Mouse (Mus musculus) liver, postnatal 0 days (tissue): ENCODE measurements around the gene Farsa.

ENCODE experiments used
- CTCF ChIP-seq: sonication (generic); IDR thresholded peaks from 2 replicates; pipeline ENCODE4 v1.5.1; 2016; ENCODE audit warnings: antibody characterized with exemption, low read depth
- EP300 ChIP-seq: IDR thresholded peaks from 2 replicates; pipeline ENCODE4 v1.6.1; 2016; ENCODE audit warnings: antibody characterized with exemption, low read depth, mild to moderate bottlenecking

DNA sequence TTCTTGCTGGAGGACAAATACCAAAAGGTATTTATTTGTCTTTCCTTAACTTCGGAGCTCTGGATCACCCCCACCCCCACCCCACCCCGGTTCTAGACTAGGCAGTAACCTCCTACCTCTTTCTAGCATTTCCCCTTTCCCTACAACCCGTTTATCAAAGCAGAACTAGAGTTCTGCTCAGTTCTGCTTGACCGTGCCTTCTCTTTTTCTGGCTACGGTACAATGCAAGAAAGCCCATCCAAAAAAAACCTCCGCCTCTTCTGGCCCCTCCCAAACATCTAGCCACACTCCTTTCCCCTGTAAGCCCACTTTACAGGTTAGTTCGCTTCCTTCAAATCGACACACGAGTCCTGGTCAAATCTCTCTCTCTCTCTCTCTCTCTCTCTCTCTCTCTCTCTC, 56.7 kb downstream of the Farsa start:
- TF ChIP-seq CTCF = no peak
- TF ChIP-seq EP300 = no peak
